Mouse (Mus musculus): ENCODE data around the gene Tspyl3. TPM values are rescaled to one million over a fixed set of nuclear protein-coding genes. Genes with fewer than 3 reads are reported as not detected.

Gene Tspyl3
- total and polyA plus RNA-seq, 2 experiments from 2014 or later: 30.1 to 42.4 TPM

DNA sequence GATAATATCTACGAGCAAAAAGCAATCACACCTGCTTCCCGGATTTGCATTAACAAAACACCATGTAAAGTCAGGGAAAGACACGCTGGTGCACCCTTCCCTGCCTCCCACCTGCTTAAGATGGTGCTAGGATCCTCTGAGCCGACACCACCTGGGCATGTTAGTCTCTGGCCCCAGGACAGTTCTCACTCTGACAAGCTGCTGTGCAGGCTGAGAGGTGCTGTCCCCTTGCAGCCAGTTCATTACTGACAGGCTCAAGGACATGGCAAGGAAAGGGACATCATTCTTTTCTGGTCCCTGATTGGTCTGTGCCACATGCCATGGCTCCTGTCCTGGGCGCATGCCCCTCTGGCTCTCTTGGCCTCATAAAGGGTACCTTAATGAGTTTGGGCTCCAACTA is 3.3 kb upstream of the Tspyl3 start:
- Histone ChIP-seq H3K9ac (replicated peaks; ENCODE audit: low read length) (no peak overlapping the region), H3K27ac (no peak overlapping the region), H3K9me3 (ENCODE audit: low read length) (no peaks in the 10 kb centered on the region), H3K4me2 (ENCODE audit: low read depth, low read length) (no peak overlapping the region), H3K4me1 (ENCODE audit: insufficient read depth, low read length) (0 out of 2 replicates have a peak, but pooled peaks cover 5% of the 10 kb centered on the region), H3K27me3 (ENCODE audit: insufficient read depth, low read length) (no peaks in the 10 kb centered on the region), H3K36me3 (ENCODE audit: insufficient read depth, low read length) (peaks cover 43% of the 10 kb centered on the region), H3K4me3 (ENCODE audit: low read length) (no peak overlapping the region)
- ATAC-seq: no peak
- TF ChIP-seq CTCF (IDR thresholded peaks at IDR 0.05; ENCODE audit: low read depth): no peak
- no peak for DNase-seq (ENCODE audit: low spot score)
- WGBS: 85% methylated on average over 5 of the region's 5 CpGs

DNA sequence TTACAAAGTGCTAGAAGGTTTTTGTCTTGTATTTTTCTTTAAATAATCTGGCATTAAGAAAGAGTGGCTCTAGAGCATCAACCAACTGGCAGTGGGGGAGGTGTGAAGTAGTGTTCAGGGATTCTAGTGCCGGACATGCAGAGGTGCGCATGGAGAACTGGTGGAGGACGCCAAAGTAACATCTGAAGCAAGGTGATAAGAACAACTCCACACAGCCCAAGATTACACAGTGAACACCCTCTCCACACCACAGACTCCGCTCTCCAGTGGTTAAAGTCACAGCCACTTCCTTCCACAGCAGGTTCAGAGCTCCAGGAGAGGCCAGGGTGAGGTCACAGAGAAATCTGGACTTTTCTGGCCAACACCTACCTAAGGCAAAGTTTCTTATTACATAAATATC is 2.7 kb upstream of the Tspyl3 start:
- no peak overlapping the region for H3K4me3 ChIP-seq (ENCODE audit: low read length)
- H3K27ac ChIP-seq: no peak overlapping the region
- no peak for TF ChIP-seq CTCF (IDR thresholded peaks at IDR 0.05; ENCODE audit: low read depth)
- H3K36me3 ChIP-seq (ENCODE audit: insufficient read depth, low read length): peaks cover 42% of the 10 kb centered on the region
- DNase-seq (ENCODE audit: low spot score) (no peak), ATAC-seq (no peak)
- H3K9me3 ChIP-seq (ENCODE audit: low read length): no peaks in the 10 kb centered on the region
- H3K27me3 ChIP-seq (ENCODE audit: insufficient read depth, low read length): no peaks in the 10 kb centered on the region
- H3K4me2 ChIP-seq (ENCODE audit: low read depth, low read length): no peak overlapping the region
- 0 out of 2 replicates have a peak, but pooled peaks cover 5% of the 10 kb centered on the region for H3K4me1 ChIP-seq (ENCODE audit: insufficient read depth, low read length)
- H3K9ac ChIP-seq (replicated peaks; ENCODE audit: low read length): no peak overlapping the region
- WGBS: 93% methylated on average over 4 of the region's 4 CpGs

DNA sequence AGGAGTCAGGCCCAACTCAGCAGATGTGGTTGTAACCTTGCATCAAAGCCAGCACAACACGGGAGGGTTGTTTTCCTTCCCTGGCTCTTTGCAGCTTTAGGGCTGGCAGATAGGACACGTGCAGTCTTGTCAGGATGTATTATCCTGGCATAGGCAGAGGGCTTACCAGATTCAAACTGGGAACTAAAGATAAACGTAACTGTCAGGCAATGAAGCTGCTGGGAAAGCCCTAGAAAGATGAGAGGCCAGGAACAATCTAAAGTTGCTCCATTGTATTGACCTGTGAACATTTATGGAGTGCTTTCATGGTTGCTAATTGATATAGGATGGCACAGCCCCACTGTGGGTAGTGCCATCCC is 333 bp upstream of the Tspyl3 start:
- WGBS: 6% methylated on average over 3 of the region's 3 CpGs
- ATAC-seq (peak; percentile 48), DNase-seq (ENCODE audit: low spot score) (no peak)
- Histone ChIP-seq H3K4me3 (ENCODE audit: low read length) (peak overlapping the region; percentile 55), H3K9me3 (ENCODE audit: low read length) (no peaks in the 10 kb centered on the region), H3K27me3 (ENCODE audit: insufficient read depth, low read length) (no peaks in the 10 kb centered on the region), H3K36me3 (ENCODE audit: insufficient read depth, low read length) (peaks cover 22% of the 10 kb centered on the region), H3K4me2 (ENCODE audit: low read depth, low read length) (peak overlapping the region; percentile 83), H3K27ac (peak overlapping the region; percentile 85), H3K4me1 (ENCODE audit: insufficient read depth, low read length) (0 out of 2 replicates have a peak, but pooled peaks cover 5% of the 10 kb centered on the region), H3K9ac (replicated peaks; ENCODE audit: low read length) (peak overlapping the region; percentile 81)
- TF ChIP-seq CTCF (IDR thresholded peaks at IDR 0.05; ENCODE audit: low read depth): no peak

DNA sequence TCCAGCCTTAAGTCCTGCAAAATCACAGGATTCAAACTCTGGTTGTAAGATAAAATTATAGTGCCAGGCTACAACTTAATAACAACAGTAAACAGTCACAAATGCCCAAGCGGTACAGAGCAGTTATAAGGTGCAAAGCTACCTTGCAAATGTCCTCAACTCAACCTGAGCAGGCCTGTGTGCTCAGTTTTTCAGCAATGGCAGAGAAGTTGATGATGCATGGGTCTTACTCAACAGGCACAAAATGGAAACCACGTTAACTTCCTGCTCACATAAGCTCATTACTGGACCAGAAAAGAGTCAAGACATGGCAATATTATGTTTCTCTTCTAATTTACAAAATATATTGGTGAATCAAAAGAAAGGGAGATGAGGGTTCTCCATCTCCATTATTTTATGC is 2.7 kb downstream of the Tspyl3 start:
- Histone ChIP-seq H3K4me2 (ENCODE audit: low read depth, low read length) (no peak overlapping the region), H3K4me1 (ENCODE audit: insufficient read depth, low read length) (0 out of 2 replicates have a peak, but pooled peaks cover 5% of the 10 kb centered on the region), H3K36me3 (ENCODE audit: insufficient read depth, low read length) (no peaks in the 10 kb centered on the region), H3K27ac (no peak overlapping the region), H3K9me3 (ENCODE audit: low read length) (no peaks in the 10 kb centered on the region), H3K9ac (replicated peaks; ENCODE audit: low read length) (no peak overlapping the region), H3K27me3 (ENCODE audit: insufficient read depth, low read length) (no peaks in the 10 kb centered on the region), H3K4me3 (ENCODE audit: low read length) (no peak overlapping the region)
- DNase-seq (ENCODE audit: low spot score) (no peak), ATAC-seq (no peak)
- no peak for TF ChIP-seq CTCF (IDR thresholded peaks at IDR 0.05; ENCODE audit: low read depth)
- WGBS: 96% methylated on average over 2 of the region's 2 CpGs

DNA sequence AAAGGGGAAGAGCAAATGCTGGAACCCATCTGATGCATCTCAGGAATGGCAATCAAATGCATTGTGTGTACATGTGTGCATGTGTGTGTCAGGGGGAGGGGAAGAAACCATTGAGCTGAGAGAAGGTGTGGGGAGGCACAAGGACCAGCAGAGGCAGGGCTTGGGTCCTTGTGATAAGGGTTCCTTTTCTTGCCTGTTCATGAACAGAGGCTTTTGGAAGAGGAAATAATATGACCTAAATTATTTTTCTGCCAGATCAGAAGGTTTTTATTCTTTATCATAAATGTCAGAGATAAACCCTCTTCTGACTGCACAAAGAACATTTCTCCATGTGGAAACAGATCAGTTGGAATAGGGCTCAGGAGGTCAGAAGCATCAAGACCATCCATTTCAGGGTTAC is 3.1 kb downstream of the Tspyl3 start:
- Histone ChIP-seq H3K27me3 (ENCODE audit: insufficient read depth, low read length) (no peaks in the 10 kb centered on the region), H3K4me1 (ENCODE audit: insufficient read depth, low read length) (0 out of 2 replicates have a peak, but pooled peaks cover 5% of the 10 kb centered on the region), H3K4me2 (ENCODE audit: low read depth, low read length) (no peak overlapping the region), H3K27ac (no peak overlapping the region), H3K9me3 (ENCODE audit: low read length) (no peaks in the 10 kb centered on the region), H3K36me3 (ENCODE audit: insufficient read depth, low read length) (no peaks in the 10 kb centered on the region), H3K4me3 (ENCODE audit: low read length) (no peak overlapping the region), H3K9ac (replicated peaks; ENCODE audit: low read length) (no peak overlapping the region)
- DNase-seq (ENCODE audit: low spot score) (no peak), ATAC-seq (no peak)
- TF ChIP-seq CTCF (IDR thresholded peaks at IDR 0.05; ENCODE audit: low read depth): no peak

DNA sequence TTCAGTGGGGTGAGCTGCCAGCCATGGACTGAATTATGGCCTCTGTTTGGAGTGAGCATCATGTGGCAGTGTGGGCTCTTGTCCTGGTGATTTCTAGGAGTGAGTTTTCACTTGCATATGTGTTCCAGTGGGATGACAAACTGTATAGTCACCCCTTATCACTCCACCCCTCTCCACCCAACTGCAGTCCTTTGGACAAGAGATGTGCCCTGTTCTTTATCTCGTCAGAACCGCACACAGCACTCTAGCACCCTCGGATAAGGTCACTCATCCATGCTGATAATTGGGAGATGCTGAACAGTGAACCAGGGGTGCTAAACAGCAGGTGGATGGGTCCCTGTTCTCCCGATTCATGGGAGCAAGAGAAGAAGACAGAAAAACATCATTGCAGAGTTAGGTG is 3.6 kb downstream of the Tspyl3 start:
- no peak for TF ChIP-seq CTCF (IDR thresholded peaks at IDR 0.05; ENCODE audit: low read depth)
- Histone ChIP-seq H3K4me3 (ENCODE audit: low read length) (no peak overlapping the region), H3K9ac (replicated peaks; ENCODE audit: low read length) (no peak overlapping the region), H3K4me1 (ENCODE audit: insufficient read depth, low read length) (0 out of 2 replicates have a peak, but pooled peaks cover 5% of the 10 kb centered on the region), H3K27ac (no peak overlapping the region), H3K4me2 (ENCODE audit: low read depth, low read length) (no peak overlapping the region), H3K27me3 (ENCODE audit: insufficient read depth, low read length) (no peaks in the 10 kb centered on the region), H3K9me3 (ENCODE audit: low read length) (no peaks in the 10 kb centered on the region), H3K36me3 (ENCODE audit: insufficient read depth, low read length) (no peaks in the 10 kb centered on the region)
- ATAC-seq (no peak), DNase-seq (ENCODE audit: low spot score) (no peak)
- 96% methylated on average over 4 of the region's 4 CpGs for WGBS

DNA sequence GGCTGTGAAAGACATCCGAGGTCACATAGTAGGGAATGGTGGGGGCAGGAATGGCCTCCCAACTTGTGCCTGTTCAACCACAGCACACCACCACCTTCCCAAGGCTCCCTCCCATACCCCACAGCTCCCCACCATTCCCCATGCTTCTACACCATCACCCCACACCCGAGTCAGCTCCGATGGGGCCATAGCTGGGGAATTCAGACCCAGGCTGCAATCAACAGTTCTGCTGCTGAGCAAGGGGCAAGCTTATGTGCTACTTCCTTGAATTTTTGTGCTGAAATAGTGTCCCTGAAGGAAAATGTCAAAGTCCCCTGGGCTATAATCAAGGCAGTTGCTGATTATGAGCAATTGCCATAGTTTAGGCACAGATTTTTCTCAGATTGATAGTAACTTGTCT is 6.7 kb downstream of the Tspyl3 start:
- DNase-seq (ENCODE audit: low spot score): no peak
- Histone ChIP-seq H3K4me1 (ENCODE audit: insufficient read depth, low read length) (no peaks in the 10 kb centered on the region), H3K27ac (no peak overlapping the region), H3K27me3 (ENCODE audit: insufficient read depth, low read length) (no peaks in the 10 kb centered on the region), H3K4me3 (ENCODE audit: low read length) (no peak overlapping the region), H3K36me3 (ENCODE audit: insufficient read depth, low read length) (no peaks in the 10 kb centered on the region), H3K9me3 (ENCODE audit: low read length) (no peaks in the 10 kb centered on the region), H3K4me2 (ENCODE audit: low read depth, low read length) (no peak overlapping the region), H3K9ac (replicated peaks; ENCODE audit: low read length) (no peak overlapping the region)
- 84% methylated on average over 3 of the region's 3 CpGs for WGBS
- TF ChIP-seq CTCF (IDR thresholded peaks at IDR 0.05; ENCODE audit: low read depth): no peak
- no peak for ATAC-seq

Measured in hindbrain, postnatal 0 days (tissue).